Mouse (Mus musculus) intestine, embryonic 16.5 days (tissue): Measurements from ENCODE around the gene Atxn3. TPM values are rescaled to one million over a fixed set of nuclear protein-coding genes. Genes with fewer than 3 reads are reported as not detected.

ENCODE experiments used
- ATAC-seq: fragments of 200-750 bp; cut with Nextera tagmentation; 2 replicates; pipeline ENCODE4 v1.8.0; 2017; ENCODE audit warnings: moderate TSS enrichment, moderate library complexity
- H3K27ac ChIP-seq: fragments of 300-500 bp; sonication (generic); 2 replicates; pipeline ENCODE4 v1.5.1; 2014; ENCODE audit warnings: mild to moderate bottlenecking, low read length
- H3K27me3 ChIP-seq: fragments of 300-500 bp; sonication (generic); replicated peaks from 2 replicates; pipeline ENCODE4 v1.6.1; 2014; ENCODE audit warnings: low read length, control low read depth, mixed read lengths; ENCODE audit not compliant: control insufficient read depth, insufficient read depth
- H3K36me3 ChIP-seq: fragments of 300-500 bp; sonication (generic); 2 replicates; pipeline ENCODE4 v1.6.1; 2014; ENCODE audit warnings: low read length, control low read depth; ENCODE audit not compliant: control insufficient read depth, insufficient read depth
- H3K4me1 ChIP-seq: fragments of 300-500 bp; sonication (generic); 2 replicates; pipeline ENCODE4 v1.6.1; 2014; ENCODE audit warnings: low read length, control low read depth, mixed read lengths; ENCODE audit not compliant: control insufficient read depth, insufficient read depth
- H3K4me2 ChIP-seq: fragments of 300-500 bp; sonication (generic); 2 replicates; pipeline ENCODE4 v1.6.1; 2014; ENCODE audit warnings: low read depth, low read length, control low read depth
- H3K4me3 ChIP-seq: fragments of 300-500 bp; sonication (generic); 2 replicates; pipeline ENCODE4 v1.5.1; 2014; ENCODE audit warnings: mild to moderate bottlenecking, low read length
- H3K9ac ChIP-seq: fragments of 300-500 bp; sonication (generic); 2 replicates; pipeline ENCODE4 v1.6.1; 2014; ENCODE audit warnings: low read depth, low read length
- H3K9me3 ChIP-seq: fragments of 300-500 bp; sonication (generic); 2 replicates; pipeline ENCODE4 v1.6.1; 2016; ENCODE audit warnings: low read length, control low read depth; ENCODE audit not compliant: control insufficient read depth
- whole genome bisulfite sequencing: fragments of 180-500 bp; shearing (Covaris S2); extraction: QIAGEN DNeasy Blood & Tissue Kit; methylation state at CpG from one replicate; pipeline ENCODE4 v1.1.7; 2014; 5-methylcytosine and 5-hydroxymethylcytosine counted together
- polyA plus RNA-seq: library from polyadenylated mRNA; unstranded; fragments of >200 nt; fragmentation: Nextera tagmentation; extraction: Ambion mirVana; gene quantifications from 2 replicates; pipeline ENCODE4 v1.2.1, GENCODE M21; 2015

Atxn3 gene
- polyA plus RNA-seq, 1 experiment from 2014 or later: 13.1 TPM

DNA sequence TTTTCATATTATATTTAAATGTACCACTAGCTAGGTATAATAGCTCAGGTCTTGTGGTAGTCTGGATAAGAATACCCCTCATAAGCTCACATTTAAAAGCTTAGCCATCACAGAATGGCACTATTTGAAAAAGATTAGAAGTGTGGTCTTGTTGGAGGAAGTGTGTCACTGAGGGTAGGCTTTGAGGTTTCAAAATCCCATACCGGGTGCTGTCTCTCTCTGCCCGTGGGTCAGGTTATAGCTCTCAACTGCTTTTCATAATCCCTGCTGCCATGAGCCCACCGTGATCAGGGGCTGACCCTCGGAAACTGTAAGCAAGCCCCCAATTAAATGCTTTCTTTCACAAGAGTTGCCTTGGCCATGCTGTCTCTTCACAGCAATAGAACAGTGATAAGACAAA is 53.1 kb downstream of the Atxn3 start:
- Histone ChIP-seq H3K4me3 (no peak overlapping the region), H3K9me3 (0 out of 2 replicates have a peak, but pooled peaks cover 4% of the 10 kb centered on the region), H3K4me1 (no peaks in the 10 kb centered on the region), H3K4me2 (no peak overlapping the region), H3K27me3 (no peaks in the 10 kb centered on the region), H3K27ac (peak overlapping the region; percentile 8; the same call in 1 of the 2 replicates), H3K9ac (no peak overlapping the region), H3K36me3 (peaks cover 17% of the 10 kb centered on the region; the same call in 1 of the 2 replicates)
- ATAC-seq: no peak
- 86% methylated on average over 4 of the region's 4 CpGs for WGBS

DNA sequence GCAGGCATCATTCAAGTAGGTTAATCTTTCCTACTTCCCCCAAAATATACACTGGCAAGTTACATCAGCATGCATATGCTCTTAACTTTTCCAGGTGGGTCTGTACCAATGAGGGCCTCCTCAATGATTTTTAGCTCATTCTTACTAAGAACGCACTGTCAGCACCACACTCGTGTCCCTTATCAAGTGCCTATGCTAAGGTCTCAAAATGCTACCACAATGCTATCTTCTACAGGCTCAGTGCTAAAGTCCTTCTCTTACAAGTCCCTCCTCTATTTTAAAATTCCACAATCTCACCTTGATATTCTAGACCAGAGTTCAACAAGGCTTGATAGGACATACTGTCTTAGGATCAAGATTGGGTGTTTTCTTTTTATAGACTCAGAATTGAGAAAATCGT is 53.9 kb downstream of the Atxn3 start:
- no peaks in the 10 kb centered on the region for H3K4me1 ChIP-seq
- no peak overlapping the region for H3K27ac ChIP-seq
- peaks cover 17% of the 10 kb centered on the region; the same call in 1 of the 2 replicates for H3K36me3 ChIP-seq
- no peak overlapping the region for H3K4me2 ChIP-seq
- no peak overlapping the region for H3K4me3 ChIP-seq
- WGBS: 80% methylated on average over 3 of the region's 3 CpGs
- peak; percentile 79 for ATAC-seq
- 0 out of 2 replicates have a peak, but pooled peaks cover 4% of the 10 kb centered on the region for H3K9me3 ChIP-seq
- H3K27me3 ChIP-seq: no peaks in the 10 kb centered on the region
- no peak overlapping the region for H3K9ac ChIP-seq

DNA sequence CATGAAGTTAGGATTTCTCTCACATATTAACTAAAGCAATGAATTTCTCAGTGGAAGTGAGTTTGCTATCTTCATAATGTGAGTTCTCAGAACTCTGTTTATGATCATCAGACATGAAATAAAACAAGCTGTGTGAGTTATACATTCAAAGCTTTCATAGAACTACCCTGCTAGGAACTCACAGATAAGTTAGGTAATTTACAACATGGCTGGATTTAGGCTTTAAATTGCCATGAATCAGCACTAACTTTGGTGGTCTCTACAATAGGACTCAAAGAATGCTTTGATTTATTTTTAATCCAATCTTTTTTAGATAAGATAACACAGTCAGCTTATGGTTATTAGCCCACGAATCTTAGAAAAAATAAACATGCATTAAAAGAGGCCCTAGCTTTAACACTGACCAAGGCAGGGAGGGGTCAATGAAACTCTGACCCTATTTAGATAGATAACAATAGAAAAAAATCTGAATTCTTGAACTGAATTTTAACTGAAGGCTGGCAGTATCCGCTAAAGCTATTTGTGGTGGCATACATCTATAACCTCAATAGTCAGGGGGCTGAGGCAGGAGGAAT is 58.3 kb downstream of the Atxn3 start:
- WGBS: 65% methylated on average over 2 of the region's 2 CpGs
- Histone ChIP-seq H3K4me2 (no peak overlapping the region), H3K4me3 (no peak overlapping the region), H3K4me1 (no peaks in the 10 kb centered on the region), H3K9ac (no peak overlapping the region), H3K36me3 (peaks cover 3% of the 10 kb centered on the region; the same call in 1 of the 2 replicates), H3K27me3 (no peaks in the 10 kb centered on the region), H3K9me3 (no peaks in the 10 kb centered on the region), H3K27ac (no peak overlapping the region)
- ATAC-seq: peak; percentile 70

DNA sequence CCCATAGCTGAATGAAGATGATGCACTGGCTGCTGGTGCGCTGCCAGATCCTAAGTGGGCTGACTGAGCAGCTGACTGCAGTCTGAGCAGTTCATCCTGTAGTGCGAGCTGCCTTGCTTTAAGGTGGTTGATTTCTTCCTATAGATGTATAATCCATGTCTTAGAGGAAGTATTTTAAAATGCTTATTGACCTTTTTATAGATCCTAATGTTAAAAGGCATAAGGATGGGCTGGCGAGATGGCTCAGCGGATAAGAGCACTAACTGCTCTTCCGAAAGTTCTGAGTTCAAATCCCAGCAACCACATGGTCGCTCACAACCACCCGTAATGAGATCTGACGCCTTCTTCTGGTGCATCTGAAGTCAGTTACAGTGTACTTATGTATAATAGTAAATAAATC is 59.1 kb downstream of the Atxn3 start:
- Histone ChIP-seq H3K9ac (no peak overlapping the region), H3K36me3 (peaks cover 3% of the 10 kb centered on the region; the same call in 1 of the 2 replicates), H3K9me3 (no peaks in the 10 kb centered on the region), H3K4me2 (no peak overlapping the region), H3K4me1 (no peaks in the 10 kb centered on the region), H3K27me3 (no peaks in the 10 kb centered on the region), H3K4me3 (no peak overlapping the region), H3K27ac (no peak overlapping the region; the same call in 1 of the 2 replicates)
- 95% methylated on average over 8 of the region's 8 CpGs for WGBS
- ATAC-seq: no peak

DNA sequence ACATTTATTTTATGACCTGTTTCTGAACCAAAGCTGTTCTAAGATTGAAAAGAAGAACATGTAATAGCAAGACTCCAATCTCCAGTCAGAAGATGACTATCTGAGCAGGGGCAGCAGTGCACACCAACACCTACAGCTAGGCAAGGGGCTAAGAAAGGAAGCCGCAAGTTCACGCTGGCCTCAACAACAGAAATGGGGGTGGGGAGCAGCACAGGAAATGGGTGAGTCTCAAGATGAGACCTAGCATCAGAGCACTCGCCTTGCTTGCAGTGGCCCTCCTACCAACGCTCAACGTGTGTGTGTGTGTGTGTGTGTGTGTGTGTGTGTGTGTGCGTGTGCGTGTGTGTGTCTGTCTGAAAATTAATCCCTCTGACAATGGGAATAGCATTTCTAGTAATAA is 60.9 kb downstream of the Atxn3 start:
- ATAC-seq: no peak

DNA sequence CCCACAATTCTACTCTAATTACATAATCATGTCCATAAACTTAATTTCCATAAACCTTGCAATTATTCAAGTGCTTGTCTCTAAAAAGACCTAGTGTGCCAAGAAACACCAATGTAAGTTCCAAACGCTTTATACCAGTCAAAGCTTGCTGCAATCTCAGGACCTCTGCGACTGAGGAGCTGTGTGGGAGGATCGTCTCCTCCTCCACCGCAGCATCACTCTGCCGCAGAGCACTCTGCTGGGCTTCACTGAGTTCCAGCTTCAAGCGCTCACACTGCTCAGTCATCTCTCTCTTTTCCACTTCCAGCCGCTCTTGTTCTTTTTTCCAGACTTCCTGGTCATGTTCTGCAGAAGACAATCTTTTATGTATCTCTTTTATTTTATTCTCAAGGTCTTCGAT is 64.8 kb downstream of the Atxn3 start:
- Histone ChIP-seq H3K4me1 (no peaks in the 10 kb centered on the region), H3K36me3 (peaks cover 8% of the 10 kb centered on the region; the same call in 1 of the 2 replicates), H3K27me3 (no peaks in the 10 kb centered on the region), H3K9ac (no peak overlapping the region), H3K9me3 (no peaks in the 10 kb centered on the region), H3K4me3 (no peak overlapping the region), H3K4me2 (no peak overlapping the region), H3K27ac (no peak overlapping the region)
- no peak for ATAC-seq
- WGBS: 84% methylated on average over 8 of the region's 8 CpGs

More for the DNA sequence above, 60.9 kb downstream of the Atxn3 start:
- Histone ChIP-seq H3K9me3 (no peaks in the 10 kb centered on the region), H3K4me2 (no peak overlapping the region), H3K9ac (no peak overlapping the region), H3K4me3 (no peak overlapping the region), H3K4me1 (no peaks in the 10 kb centered on the region), H3K27me3 (no peaks in the 10 kb centered on the region), H3K27ac (no peak overlapping the region), H3K36me3 (peaks cover 5% of the 10 kb centered on the region; the same call in 1 of the 2 replicates)
- WGBS: 90% methylated on average over 7 of the region's 7 CpGs

DNA sequence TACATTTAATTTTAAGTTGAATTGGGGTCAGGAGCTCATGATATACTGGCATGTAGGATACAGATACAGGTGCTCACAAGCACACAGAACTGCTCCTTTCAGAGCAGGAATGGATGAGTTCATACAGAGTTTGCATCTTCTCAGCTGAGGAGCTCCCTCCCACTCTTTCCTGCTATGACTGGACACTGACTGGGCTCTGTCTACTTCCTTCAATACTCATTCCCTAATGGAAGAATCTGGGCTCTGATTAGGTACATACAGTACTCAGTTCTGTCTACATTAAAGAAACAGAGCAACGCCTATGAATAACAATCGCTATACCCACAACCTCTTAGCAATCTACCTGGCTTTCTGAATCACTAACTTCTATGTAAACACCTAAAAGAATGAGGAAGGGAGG is 65.2 kb downstream of the Atxn3 start:
- Histone ChIP-seq H3K36me3 (peaks cover 8% of the 10 kb centered on the region; the same call in 1 of the 2 replicates), H3K4me2 (no peak overlapping the region), H3K27me3 (no peaks in the 10 kb centered on the region), H3K9me3 (no peaks in the 10 kb centered on the region), H3K4me3 (no peak overlapping the region), H3K4me1 (no peaks in the 10 kb centered on the region), H3K27ac (no peak overlapping the region), H3K9ac (no peak overlapping the region)
- WGBS: 87% methylated on average over 2 of the region's 2 CpGs
- ATAC-seq: no peak

DNA sequence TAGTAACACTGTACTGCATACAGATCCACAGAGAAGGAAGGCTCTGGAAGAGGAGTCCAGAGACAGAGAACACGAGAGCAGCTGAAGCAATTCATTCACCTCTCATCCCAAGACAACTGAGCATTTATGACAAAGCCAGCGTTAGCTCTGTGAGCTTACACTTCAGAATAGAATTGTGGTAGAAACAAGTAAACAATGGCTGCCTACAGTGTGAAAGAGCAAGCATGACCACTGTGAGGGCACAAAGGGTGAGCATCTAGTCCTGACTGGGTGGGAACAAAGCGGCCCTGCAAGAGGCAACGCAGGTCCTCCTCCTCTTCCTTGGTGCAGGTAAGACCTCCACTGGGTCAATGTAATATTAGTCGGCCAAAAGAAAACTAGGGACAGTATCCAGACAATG is 67.0 kb downstream of the Atxn3 start:
- no peak overlapping the region for H3K4me2 ChIP-seq
- H3K4me3 ChIP-seq: no peak overlapping the region
- 90% methylated on average over 5 of the region's 5 CpGs for WGBS
- no peaks in the 10 kb centered on the region for H3K27me3 ChIP-seq
- H3K4me1 ChIP-seq: no peaks in the 10 kb centered on the region
- ATAC-seq: no peak
- H3K9ac ChIP-seq: no peak overlapping the region
- H3K36me3 ChIP-seq: peaks cover 8% of the 10 kb centered on the region; the same call in 1 of the 2 replicates
- no peaks in the 10 kb centered on the region for H3K9me3 ChIP-seq
- H3K27ac ChIP-seq: no peak overlapping the region; the same call in 1 of the 2 replicates

DNA sequence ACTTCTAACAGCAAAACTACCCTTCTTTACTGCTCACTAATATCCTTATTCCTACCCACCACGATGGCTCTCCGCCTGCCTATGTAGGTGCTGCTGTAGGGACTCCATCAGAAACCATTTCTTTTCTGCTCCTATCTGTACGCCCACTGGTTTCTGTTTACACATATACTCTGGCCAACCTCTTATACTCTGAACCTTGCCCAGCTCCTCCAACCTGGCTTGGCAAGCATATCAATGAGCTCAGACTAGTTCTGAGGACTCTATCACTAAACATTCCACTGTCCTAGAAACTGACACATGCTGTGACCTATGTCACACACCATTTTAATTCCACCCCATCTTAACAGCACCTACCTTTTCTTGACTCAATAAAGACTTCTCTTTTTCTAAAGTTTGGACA is 68.7 kb downstream of the Atxn3 start:
- no peak overlapping the region for H3K4me2 ChIP-seq
- no peak overlapping the region for H3K27ac ChIP-seq
- no peak overlapping the region for H3K9ac ChIP-seq
- no peak overlapping the region for H3K4me3 ChIP-seq
- WGBS: 69% methylated on average over 3 of the region's 3 CpGs
- H3K27me3 ChIP-seq: no peaks in the 10 kb centered on the region
- no peaks in the 10 kb centered on the region for H3K9me3 ChIP-seq
- H3K36me3 ChIP-seq: peaks cover 8% of the 10 kb centered on the region; the same call in 1 of the 2 replicates
- no peaks in the 10 kb centered on the region for H3K4me1 ChIP-seq
- ATAC-seq: peak; percentile 91

GRCm38 (mm10) chr12:101888312-101888711 is 69.7 kb downstream of the Atxn3 start:
- no peak for ATAC-seq
- Histone ChIP-seq H3K27me3 (no peaks in the 10 kb centered on the region), H3K4me1 (no peaks in the 10 kb centered on the region), H3K36me3 (peaks cover 8% of the 10 kb centered on the region; the same call in 1 of the 2 replicates), H3K4me2 (no peak overlapping the region), H3K9ac (no peak overlapping the region), H3K9me3 (no peaks in the 10 kb centered on the region), H3K27ac (no peak overlapping the region), H3K4me3 (no peak overlapping the region)
- 71% methylated on average over 2 of the region's 2 CpGs for WGBS
